Mouse (Mus musculus) forebrain, embryonic 14.5 days (tissue): ENCODE results near the gene Hoxc12. TPM values are rescaled to one million over a fixed set of nuclear protein-coding genes. Genes with fewer than 3 reads are reported as not detected.

Experiments
- ATAC-seq: fragments of 200-750 bp; cut with Nextera tagmentation; 2 replicates; pipeline ENCODE4 v1.8.0; 2017; ENCODE audit warnings: mild to moderate bottlenecking, moderate library complexity
- DNase-seq: peaks from one replicate; pipeline ENCODE4 v3.0.0-alpha.2; 2015; ENCODE audit warnings: low spot score
- H3K27ac ChIP-seq: fragments of 300-500 bp; sonication (generic); 2 replicates; pipeline ENCODE4 v1.5.1; 2014; ENCODE audit warnings: low read depth, mild to moderate bottlenecking, control low read depth, low read length, moderate library complexity
- H3K27me3 ChIP-seq: fragments of 300-500 bp; sonication (generic); replicated peaks from 2 replicates; pipeline ENCODE4 v1.6.1; 2014; ENCODE audit warnings: low read length, control low read depth, mixed read lengths; ENCODE audit not compliant: control insufficient read depth, insufficient read depth
- H3K36me3 ChIP-seq: fragments of 300-500 bp; sonication (generic); 2 replicates; pipeline ENCODE4 v1.6.1; 2014; ENCODE audit warnings: low read length, control low read depth; ENCODE audit not compliant: control insufficient read depth, insufficient read depth
- H3K4me1 ChIP-seq: fragments of 300-500 bp; sonication (generic); 2 replicates; pipeline ENCODE4 v1.6.1; 2014; ENCODE audit warnings: antibody characterized with exemption, low read length, control low read depth; ENCODE audit not compliant: control insufficient read depth, insufficient read depth
- H3K4me2 ChIP-seq: fragments of 300-500 bp; sonication (generic); 2 replicates; pipeline ENCODE4 v1.6.1; 2014; ENCODE audit warnings: mild to moderate bottlenecking, control low read depth, low read length
- H3K4me3 ChIP-seq: fragments of 300-500 bp; sonication (generic); 2 replicates; pipeline ENCODE4 v1.5.1; 2014; ENCODE audit warnings: low read depth, low read length, control low read depth
- H3K9ac ChIP-seq: fragments of 300-500 bp; sonication (generic); 2 replicates; pipeline ENCODE4 v1.6.1; 2014; ENCODE audit warnings: mild to moderate bottlenecking, low read length, control low read depth, moderate library complexity
- H3K9me3 ChIP-seq: fragments of 300-500 bp; sonication (generic); replicated peaks from 2 replicates; pipeline ENCODE4 v1.6.1; 2016; ENCODE audit warnings: low read length, control low read depth, mixed read lengths; ENCODE audit not compliant: control insufficient read depth
- WGBS: fragments of 180-500 bp; shearing (Covaris S2); extraction: QIAGEN DNeasy Blood & Tissue Kit; methylation state at CpG from one replicate; pipeline ENCODE4 v1.1.7; 2014; 5-methylcytosine and 5-hydroxymethylcytosine counted together
- polyA plus RNA-seq: library from polyadenylated mRNA; unstranded; fragments of >200 nt; fragmentation: Nextera tagmentation; extraction: Ambion mirVana; gene quantifications from 2 replicates; pipeline ENCODE4 v1.2.1, GENCODE M21; 2014

Hoxc12 gene
- polyA plus RNA-seq, 1 experiment from 2014 or later: not detected

DNA sequence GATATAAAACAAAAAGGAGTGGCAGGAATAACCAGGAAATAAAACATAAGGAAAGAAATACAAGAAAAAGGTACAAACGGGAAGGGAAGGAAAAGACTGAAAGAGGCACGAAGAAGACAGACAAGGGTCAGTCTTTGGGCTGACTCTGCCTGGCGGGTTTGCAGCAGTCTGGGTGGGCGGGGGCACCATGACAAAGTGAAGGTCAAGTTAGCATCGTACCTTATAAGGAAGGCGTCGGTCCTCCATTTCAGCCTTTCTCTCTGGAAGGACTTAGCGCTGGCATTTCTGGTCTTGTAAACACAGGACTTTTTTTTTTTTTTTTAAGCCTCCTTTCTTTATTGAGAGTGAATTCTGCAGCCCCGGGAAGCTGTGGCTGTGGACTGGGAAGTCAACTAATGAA lies 10.7 kb downstream of the Hoxc12 start:
- H3K9me3 ChIP-seq: no peaks in the 10 kb centered on the region
- H3K4me3 ChIP-seq: no peak overlapping the region
- H3K36me3 ChIP-seq: no peaks in the 10 kb centered on the region
- no peaks in the 10 kb centered on the region for H3K4me1 ChIP-seq
- H3K27ac ChIP-seq: no peak overlapping the region
- no peak overlapping the region for H3K4me2 ChIP-seq
- ATAC-seq (no peak), DNase-seq (no peak)
- no peak overlapping the region for H3K9ac ChIP-seq
- H3K27me3 ChIP-seq: peaks cover 99% of the 10 kb centered on the region
- 1% methylated on average over 9 of the region's 9 CpGs for WGBS

DNA sequence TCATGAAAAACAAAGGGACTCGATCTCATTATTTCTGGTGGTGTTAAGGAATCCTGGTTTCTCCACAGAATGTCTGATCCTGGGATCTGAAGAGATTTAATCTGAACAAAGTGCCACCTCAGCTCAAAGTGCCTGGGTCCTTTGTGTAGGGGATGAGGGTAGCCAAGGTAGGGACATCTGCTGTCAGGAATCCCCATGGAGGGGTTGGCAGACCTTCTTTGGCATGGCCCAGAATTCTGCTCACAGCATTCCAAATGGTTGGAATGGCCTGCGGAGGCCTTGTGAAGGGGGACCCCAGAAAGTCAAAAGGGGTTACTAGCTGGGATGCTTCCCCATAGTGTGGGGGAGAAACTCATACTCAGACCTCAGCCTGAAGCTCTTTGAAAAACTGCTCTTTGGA lies 12.3 kb downstream of the Hoxc12 start:
- Histone ChIP-seq H3K36me3 (no peaks in the 10 kb centered on the region), H3K27ac (no peak overlapping the region)
- WGBS: 11% methylated on average over 2 of the region's 2 CpGs

GRCm38 (mm10) chr15:102949696-102950095 lies 13.1 kb downstream of the Hoxc12 start:
- ATAC-seq: no peak
- Histone ChIP-seq H3K4me3 (no peak overlapping the region), H3K9ac (no peak overlapping the region), H3K9me3 (no peaks in the 10 kb centered on the region), H3K27ac (no peak overlapping the region), H3K36me3 (no peaks in the 10 kb centered on the region), H3K27me3 (peaks cover 99% of the 10 kb centered on the region), H3K4me2 (no peak overlapping the region), H3K4me1 (no peaks in the 10 kb centered on the region)
- 1% methylated on average over 20 of the region's 20 CpGs for WGBS
- no peak for DNase-seq

More for the DNA sequence above, 12.3 kb downstream of the Hoxc12 start:
- H3K9me3 ChIP-seq: no peaks in the 10 kb centered on the region
- H3K27me3 ChIP-seq: peaks cover 99% of the 10 kb centered on the region
- H3K4me3 ChIP-seq: no peak overlapping the region
- ATAC-seq (no peak), DNase-seq (no peak)
- H3K4me2 ChIP-seq: no peak overlapping the region
- H3K4me1 ChIP-seq: no peaks in the 10 kb centered on the region
- H3K9ac ChIP-seq: no peak overlapping the region

GRCm38 (mm10) chr15:102950877-102951276 lies 14.3 kb downstream of the Hoxc12 start:
- no peak overlapping the region for H3K4me2 ChIP-seq

DNA sequence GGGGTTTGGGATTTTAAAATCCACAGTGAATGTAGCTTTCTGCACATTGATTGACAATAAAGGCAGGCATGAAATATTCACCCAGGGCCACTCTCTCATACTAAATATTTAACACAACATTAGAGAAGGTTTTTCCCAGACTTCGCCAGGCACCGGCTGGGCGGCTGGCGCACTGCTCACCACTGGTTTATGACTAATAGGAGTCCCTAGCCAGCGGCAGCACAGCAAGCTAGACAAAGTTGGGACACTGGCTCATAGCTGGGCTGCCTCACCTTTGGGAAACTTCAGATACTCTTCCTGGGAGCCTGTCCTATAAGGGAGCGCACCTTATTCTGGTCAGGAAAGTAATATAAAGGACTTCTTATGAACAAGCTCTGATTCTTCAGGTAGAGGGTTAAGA lies 17.0 kb downstream of the Hoxc12 start:
- H3K4me1 ChIP-seq: no peaks in the 10 kb centered on the region
- WGBS: 2% methylated on average over 6 of the region's 6 CpGs
- H3K4me2 ChIP-seq: no peak overlapping the region
- no peaks in the 10 kb centered on the region for H3K9me3 ChIP-seq
- no peak overlapping the region for H3K27ac ChIP-seq
- DNase-seq (no peak), ATAC-seq (no peak)
- no peak overlapping the region for H3K9ac ChIP-seq
- peaks cover 98% of the 10 kb centered on the region for H3K27me3 ChIP-seq
- H3K4me3 ChIP-seq: no peak overlapping the region
- H3K36me3 ChIP-seq: no peaks in the 10 kb centered on the region

More at GRCm38 (mm10) chr15:102950877-102951276, 14.3 kb downstream of the Hoxc12 start:
- H3K4me3 ChIP-seq: no peak overlapping the region
- no peak overlapping the region for H3K27ac ChIP-seq
- no peaks in the 10 kb centered on the region for H3K4me1 ChIP-seq
- ATAC-seq (no peak), DNase-seq (no peak)
- H3K9me3 ChIP-seq: no peaks in the 10 kb centered on the region
- no peak overlapping the region for H3K9ac ChIP-seq
- H3K27me3 ChIP-seq: peaks cover 98% of the 10 kb centered on the region
- H3K36me3 ChIP-seq: no peaks in the 10 kb centered on the region
- WGBS: 6% methylated on average over 2 of the region's 2 CpGs

- H3K4me1 ChIP-seq: no peaks in the 10 kb centered on the region
- no peak within 1 kb of the TSS for H3K4me2 ChIP-seq
- DNase-seq: no peak
- ATAC-seq: no peak
- no peak within 1 kb of the TSS for H3K27ac ChIP-seq
- no peak within 1 kb of the TSS for H3K9ac ChIP-seq
- WGBS: under 1% methylated on average over 55 of the region's 57 CpGs
- no peaks in the 10 kb centered on the region for H3K9me3 ChIP-seq
- H3K4me3 ChIP-seq: no peak within 1 kb of the TSS
- H3K27me3 ChIP-seq: peaks cover 96% of the 10 kb centered on the region
- no peaks in the 10 kb centered on the region for H3K36me3 ChIP-seq
Measured at GRCm38 (mm10) chr15:102954192-102955006, 17.8 kb downstream of the Hoxc12 start, which contains the start of gene Hoxc11. Hoxc11 (plus strand) TSS chr15:102954427.

- no peak overlapping the region for H3K4me2 ChIP-seq
- peaks cover 96% of the 10 kb centered on the region for H3K27me3 ChIP-seq
- DNase-seq (no peak), ATAC-seq (no peak)
- no peak overlapping the region for H3K9ac ChIP-seq
- H3K27ac ChIP-seq: no peak overlapping the region
- no peaks in the 10 kb centered on the region for H3K9me3 ChIP-seq
- H3K4me3 ChIP-seq: no peak overlapping the region
- 2% methylated on average over 28 of the region's 28 CpGs for WGBS
- H3K4me1 ChIP-seq: no peaks in the 10 kb centered on the region
- no peaks in the 10 kb centered on the region for H3K36me3 ChIP-seq
Measured at GRCm38 (mm10) chr15:102955007-102955382, 18.4 kb downstream of the Hoxc12 start.

DNA sequence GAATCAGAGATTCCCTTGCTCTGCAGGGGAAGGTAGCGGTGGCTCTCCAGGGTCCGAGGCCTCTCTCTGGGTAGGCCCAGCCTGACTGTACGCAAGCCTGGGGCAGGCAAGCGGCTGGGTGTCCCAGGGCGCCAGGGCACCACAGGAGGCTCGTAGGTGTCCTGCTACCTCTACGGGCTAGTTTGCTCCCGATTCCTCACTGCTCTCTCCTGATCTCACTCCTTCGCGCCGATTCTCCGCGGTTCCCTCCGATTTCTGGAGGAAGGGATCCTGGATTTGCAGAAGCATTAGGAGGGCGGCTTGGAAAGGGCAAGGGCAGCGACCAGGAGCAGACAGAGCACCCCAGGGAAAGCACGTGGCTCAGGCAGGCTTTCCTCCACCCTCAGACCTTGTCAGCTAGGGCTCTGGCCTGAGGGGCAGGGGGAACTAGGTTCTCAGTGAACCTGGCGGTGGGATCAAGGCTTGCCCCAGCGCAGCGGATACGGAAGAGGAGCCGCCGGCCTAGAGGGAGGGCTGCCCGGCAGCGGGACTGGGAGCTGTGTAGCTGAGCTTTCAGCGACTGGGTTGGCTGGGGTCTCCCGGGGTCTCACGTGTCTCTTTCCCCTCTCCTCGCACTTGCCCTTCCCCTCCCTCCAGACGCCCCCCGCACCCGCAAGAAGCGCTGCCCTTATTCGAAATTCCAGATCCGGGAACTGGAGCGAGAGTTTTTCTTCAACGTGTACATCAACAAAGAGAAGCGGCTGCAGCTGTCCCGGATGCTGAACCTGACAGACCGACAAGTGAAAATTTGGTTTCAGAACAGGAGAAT lies 19.5 kb downstream of the Hoxc12 start:
- Histone ChIP-seq H3K27ac (no peak overlapping the region), H3K4me3 (no peak overlapping the region), H3K27me3 (peaks cover 95% of the 10 kb centered on the region), H3K9me3 (no peaks in the 10 kb centered on the region), H3K36me3 (no peaks in the 10 kb centered on the region), H3K4me1 (no peaks in the 10 kb centered on the region), H3K4me2 (no peak overlapping the region), H3K9ac (no peak overlapping the region)
- WGBS: under 1% methylated on average over 39 of the region's 40 CpGs
- no peak for DNase-seq
- ATAC-seq: no peak

- Histone ChIP-seq H3K27me3 (peaks cover 94% of the 10 kb centered on the region), H3K4me1 (no peaks in the 10 kb centered on the region), H3K36me3 (no peaks in the 10 kb centered on the region), H3K4me3 (no peak overlapping the region), H3K27ac (no peak overlapping the region), H3K4me2 (no peak overlapping the region), H3K9ac (no peak overlapping the region), H3K9me3 (no peaks in the 10 kb centered on the region)
- DNase-seq (no peak), ATAC-seq (no peak)
- 0% methylated on average over 12 of the region's 12 CpGs for WGBS
Measured at GRCm38 (mm10) chr15:102956906-102957305, 20.3 kb downstream of the Hoxc12 start.
